Mouse (Mus musculus) lung, postnatal 10 days (tissue): ENCODE measurements around the gene Sfxn5.

Experiments used
- DNase-seq: peaks from one replicate; pipeline ENCODE4 v3.0.0; 2021

The Sfxn5 gene

DNA sequence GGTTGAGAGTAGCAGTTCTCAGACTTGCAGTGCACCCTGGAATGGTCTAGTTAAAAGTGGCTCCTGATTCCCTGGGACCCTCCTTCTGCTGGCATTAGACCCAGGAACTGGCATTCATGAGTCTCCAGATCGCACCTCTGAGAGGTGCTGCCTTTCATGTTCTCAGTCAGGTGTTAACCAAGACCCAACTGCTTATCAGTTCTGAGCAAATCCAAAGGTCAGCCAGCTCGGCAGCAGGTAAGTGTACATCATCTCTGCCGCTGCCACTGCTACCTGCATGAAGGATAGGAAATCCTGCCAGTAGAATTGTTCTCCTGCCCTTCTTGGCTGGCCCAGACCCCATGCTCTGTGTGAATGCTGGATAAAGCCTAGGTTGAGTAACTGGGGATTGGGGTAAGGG, 102.5 kb downstream of the Sfxn5 start:
- DNase-seq: no peak

DNA sequence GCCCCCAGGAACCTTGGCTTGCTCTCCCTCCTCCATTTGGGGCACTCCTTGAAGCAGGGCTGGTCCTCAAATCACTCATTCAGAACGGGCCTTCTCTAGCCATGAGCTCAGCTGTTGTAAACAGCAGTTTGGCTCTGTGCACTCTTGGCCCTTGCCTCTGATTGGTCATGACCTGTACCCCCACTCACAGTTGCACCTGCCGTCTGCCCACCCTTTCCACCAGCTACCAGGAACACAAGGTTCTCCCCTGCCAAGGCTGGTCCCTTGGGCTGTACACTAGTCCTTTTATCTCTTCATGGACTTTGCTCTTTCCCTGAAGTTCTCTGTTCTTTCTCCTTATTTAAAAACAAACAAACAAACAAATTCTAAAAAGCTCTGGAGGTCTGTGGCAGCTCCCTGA, 105.7 kb downstream of the Sfxn5 start:
- DNase-seq: no peak

- DNase-seq: no peak
Measured at GRCm38 (mm10) chr6:85226570-85226969, 106.7 kb downstream of the Sfxn5 start.

- no peak for DNase-seq
Measured at GRCm38 (mm10) chr6:85224442-85224891, 108.8 kb downstream of the Sfxn5 start.

- no peak for DNase-seq
Measured at GRCm38 (mm10) chr6:85223498-85224150, 109.6 kb downstream of the Sfxn5 start.

GRCm38 (mm10) chr6:85222551-85222950, 110.7 kb downstream of the Sfxn5 start:
- DNase-seq: no peak

DNA sequence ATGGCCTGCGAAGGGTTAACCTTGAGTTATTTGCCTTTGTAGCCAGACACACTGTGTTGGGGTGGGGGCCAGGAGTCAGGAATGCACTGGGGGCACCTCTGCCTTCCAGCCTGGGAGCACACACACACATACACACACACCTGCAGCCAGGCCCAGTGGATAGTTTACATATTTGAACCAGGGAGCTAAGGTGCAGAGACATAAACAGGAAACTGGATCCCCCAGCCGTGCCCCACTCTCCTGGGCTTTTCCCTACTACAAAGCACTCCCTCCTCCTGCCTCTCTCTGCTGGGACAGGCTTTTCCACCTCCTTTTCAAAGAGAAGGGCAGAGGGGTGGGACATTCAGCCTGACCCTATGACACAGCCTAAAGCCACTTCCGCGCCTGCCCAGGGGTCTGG, 112.3 kb downstream of the Sfxn5 start:
- DNase-seq: no peak

- no peak for DNase-seq
Measured at GRCm38 (mm10) chr6:85219706-85220105, 113.5 kb downstream of the Sfxn5 start.

DNA sequence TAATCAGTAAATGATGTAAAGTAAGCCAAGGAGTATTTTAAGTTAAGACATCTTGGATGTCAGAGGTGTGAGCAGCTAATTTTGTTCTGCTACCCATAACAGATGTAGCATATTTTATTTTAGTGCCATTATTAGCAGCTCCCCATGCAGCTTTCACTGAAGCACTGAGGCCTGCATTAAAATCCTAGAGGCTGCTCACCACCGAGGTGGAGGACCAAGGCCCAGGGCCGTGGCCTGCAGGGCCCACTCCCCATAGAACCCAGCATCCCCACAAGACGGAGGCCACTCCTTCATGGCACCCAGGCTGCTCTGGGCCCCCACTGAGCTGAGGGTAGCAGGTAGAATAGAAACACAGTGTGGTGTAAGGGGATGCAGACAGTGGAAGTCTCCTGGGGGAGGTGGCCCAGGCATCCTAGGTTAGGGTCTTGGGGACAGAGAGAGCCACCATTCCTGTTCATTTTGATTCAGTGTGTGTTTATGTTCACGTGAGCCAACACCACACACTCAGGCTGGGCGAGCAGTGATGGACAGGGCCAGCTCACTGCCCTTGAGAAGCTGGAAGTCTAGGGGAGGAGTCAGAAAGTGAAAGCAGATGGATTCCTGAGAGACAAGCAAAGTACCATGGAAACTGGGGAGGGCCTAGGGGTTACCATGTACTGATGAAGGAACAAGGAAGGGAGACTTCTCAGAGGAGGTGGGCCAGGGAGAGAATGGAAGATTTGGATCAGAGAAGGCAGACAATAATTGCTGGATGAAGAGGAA, 114.4 kb downstream of the Sfxn5 start:
- DNase-seq: no peak

DNA sequence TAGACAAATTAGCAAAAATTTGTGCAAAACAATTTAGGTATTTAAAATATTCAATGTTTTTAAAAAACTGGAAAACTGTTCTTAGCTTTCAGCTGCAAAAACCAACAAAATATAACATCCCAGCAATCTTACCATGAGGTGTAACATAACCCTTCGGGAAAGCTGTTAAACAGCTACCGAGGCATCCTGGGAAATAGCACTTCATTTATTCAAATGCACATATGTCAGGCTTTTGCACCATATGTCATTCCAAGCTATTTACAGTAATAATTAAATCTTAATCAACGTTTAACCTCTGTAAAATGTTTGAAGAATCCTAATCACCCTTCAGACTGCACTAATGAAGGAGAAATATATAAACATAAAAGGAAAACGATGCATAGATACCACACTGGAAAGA, 115.0 kb downstream of the Sfxn5 start:
- DNase-seq: no peak

GRCm38 (mm10) chr6:85210686-85211085, 122.5 kb downstream of the Sfxn5 start:
- DNase-seq: no peak

GRCm38 (mm10) chr6:85209226-85209967, 123.8 kb downstream of the Sfxn5 start:
- DNase-seq: no peak

- no peak for DNase-seq
Measured at GRCm38 (mm10) chr6:85207345-85207744, 125.9 kb downstream of the Sfxn5 start.

DNA sequence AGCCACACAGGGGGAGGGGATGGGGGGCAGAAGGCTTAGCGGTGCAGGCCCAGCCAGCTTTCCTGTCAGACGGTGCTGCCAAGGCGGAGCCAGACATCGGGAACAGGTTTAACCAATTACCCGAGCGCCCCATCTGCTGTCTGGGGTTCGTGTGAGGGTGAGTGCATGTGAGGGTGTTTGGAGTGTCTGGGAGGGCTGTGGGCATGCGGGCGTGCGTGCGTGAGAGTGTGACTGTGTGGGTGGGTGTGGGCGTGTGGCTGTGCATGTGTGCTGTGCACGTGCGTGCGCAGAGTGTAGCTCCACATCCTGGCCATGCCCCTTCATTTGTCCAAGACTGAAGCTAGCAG, 126.3 kb downstream of the Sfxn5 start:
- DNase-seq: no peak

DNA sequence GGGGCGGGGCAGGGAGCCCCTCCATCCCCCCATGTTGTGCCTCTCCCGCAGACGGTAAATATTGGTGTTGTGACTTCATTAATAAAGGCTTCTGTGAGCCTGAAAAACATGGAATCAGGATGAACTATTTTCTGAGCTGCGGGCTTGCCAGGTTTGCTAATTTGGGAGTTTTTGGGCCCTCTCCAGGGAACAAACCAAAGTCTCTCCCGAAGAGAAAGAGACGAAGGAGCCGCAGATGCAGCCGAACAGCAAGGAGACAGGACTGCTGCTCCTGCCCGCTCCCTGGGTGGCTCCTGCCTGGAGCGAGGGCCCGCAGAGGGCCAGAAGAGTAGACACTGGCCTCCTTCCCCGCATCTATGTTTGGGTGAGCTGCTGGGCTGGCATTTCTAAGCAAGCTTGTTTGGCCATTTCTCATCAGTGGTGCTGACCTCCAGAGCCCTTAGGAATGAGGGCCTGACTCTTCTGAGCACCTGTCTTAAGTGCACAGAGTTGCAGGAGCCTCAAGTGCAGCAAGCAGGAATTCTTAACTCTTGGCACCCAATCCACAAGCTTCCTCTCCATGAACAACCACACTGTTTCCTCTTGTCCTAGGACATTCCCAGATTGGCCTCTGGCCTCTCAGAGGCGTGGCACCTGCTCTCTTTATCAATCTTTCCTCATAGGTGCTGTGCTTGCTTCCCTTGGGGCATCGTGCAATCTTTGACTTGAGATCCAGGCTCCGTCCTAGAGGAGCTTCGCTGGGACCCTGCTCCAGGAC, 126.9 kb downstream of the Sfxn5 start:
- no peak for DNase-seq

DNA sequence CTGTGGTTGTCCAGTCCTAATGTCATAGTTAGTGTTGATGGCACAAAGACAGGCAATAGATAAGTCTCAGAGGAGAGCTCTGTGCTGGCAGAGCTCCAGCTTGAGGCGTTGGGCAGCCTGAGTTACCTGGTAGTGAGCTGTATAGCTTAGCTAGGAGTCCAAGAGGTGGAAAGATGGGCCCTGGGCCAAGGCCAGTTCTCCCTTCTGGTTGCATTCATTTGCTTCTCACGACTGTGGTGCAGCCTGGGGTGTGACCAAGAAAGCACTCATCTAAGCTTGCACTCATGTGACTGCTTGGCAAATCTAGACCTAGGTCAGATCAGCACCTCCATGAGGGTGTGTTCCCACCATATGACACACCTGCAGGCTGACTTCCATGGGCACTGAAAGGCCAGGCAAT, 135.3 kb downstream of the Sfxn5 start:
- DNase-seq: no peak

- no peak for DNase-seq
Measured at GRCm38 (mm10) chr6:85193381-85194318, 139.6 kb downstream of the Sfxn5 start.

- DNase-seq: no peak
Measured at GRCm38 (mm10) chr6:85191751-85192440, 141.3 kb downstream of the Sfxn5 start.

GRCm38 (mm10) chr6:85190671-85191070, 142.6 kb downstream of the Sfxn5 start:
- DNase-seq: no peak

- peak; percentile 29 for DNase-seq
Measured at GRCm38 (mm10) chr6:85189911-85190591, 143.2 kb downstream of the Sfxn5 start.

GRCm38 (mm10) chr6:85189361-85189760, 143.9 kb downstream of the Sfxn5 start:
- no peak for DNase-seq
